Mouse (Mus musculus) limb, embryonic 10.5 days (tissue): ENCODE measurements at regions not wholly inside any gene's neighbourhood (a gene's known extent, or its start where the extent isn't known, plus 50 kb on each side); places are given as distances from the start of the nearest gene placed in this dataset.

ENCODE experiments used
- DNase-seq: peaks from one replicate; pipeline ENCODE4 v3.0.0-alpha.2; 2017; ENCODE audit warnings: low spot score
- H3K27ac ChIP-seq: fragments of 300-500 bp; sonication (generic); 2 replicates; pipeline ENCODE4 v1.5.1; 2016; ENCODE audit warnings: mild to moderate bottlenecking
- H3K27me3 ChIP-seq: fragments of 300-500 bp; sonication (generic); 2 replicates; pipeline ENCODE4 v1.6.1; 2016; ENCODE audit warnings: low read depth, mild to moderate bottlenecking; ENCODE audit not compliant: poor library complexity, severe bottlenecking
- H3K36me3 ChIP-seq: fragments of 300-500 bp; sonication (generic); 2 replicates; pipeline ENCODE4 v1.6.1; 2016; ENCODE audit warnings: mild to moderate bottlenecking, moderate library complexity
- H3K4me1 ChIP-seq: fragments of 300-500 bp; sonication (generic); 2 replicates; pipeline ENCODE4 v1.6.1; 2016
- H3K4me3 ChIP-seq: fragments of 300-500 bp; sonication (generic); 2 replicates; pipeline ENCODE4 v1.5.1; 2016; ENCODE audit warnings: mild to moderate bottlenecking, moderate library complexity
- H3K9me3 ChIP-seq: fragments of 300-500 bp; sonication (generic); replicated peaks from 2 replicates; pipeline ENCODE4 v1.6.1; 2016; ENCODE audit warnings: mild to moderate bottlenecking
- WGBS: fragments of 180-500 bp; shearing (Covaris S2); methylation state at CpG from one replicate; pipeline ENCODE4 v1.1.7; 2016; 5-methylcytosine and 5-hydroxymethylcytosine counted together

DNA sequence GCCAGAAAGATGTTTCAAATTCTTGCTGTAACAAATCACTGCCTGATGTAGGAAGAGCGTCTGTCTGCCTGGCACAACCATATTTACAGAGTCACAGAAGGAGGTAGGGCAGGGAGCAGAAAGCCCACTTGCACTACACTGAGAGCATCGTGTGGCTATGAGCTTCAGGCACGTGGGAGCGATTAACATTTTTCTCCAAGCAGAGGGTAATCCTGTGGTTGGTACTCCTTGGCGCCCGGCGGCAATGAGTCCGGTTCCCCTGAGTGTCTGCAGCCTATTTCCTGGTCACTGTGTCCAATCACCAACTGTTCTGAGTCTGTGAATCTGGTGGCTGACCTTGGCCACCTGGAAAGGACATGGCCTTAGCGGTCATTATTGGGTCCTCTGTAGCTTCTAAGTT lies 172.3 kb upstream of the Cops8 start:
- 77% methylated on average over 9 of the region's 9 CpGs for WGBS
- peak overlapping the region; percentile 70 for H3K27ac ChIP-seq

DNA sequence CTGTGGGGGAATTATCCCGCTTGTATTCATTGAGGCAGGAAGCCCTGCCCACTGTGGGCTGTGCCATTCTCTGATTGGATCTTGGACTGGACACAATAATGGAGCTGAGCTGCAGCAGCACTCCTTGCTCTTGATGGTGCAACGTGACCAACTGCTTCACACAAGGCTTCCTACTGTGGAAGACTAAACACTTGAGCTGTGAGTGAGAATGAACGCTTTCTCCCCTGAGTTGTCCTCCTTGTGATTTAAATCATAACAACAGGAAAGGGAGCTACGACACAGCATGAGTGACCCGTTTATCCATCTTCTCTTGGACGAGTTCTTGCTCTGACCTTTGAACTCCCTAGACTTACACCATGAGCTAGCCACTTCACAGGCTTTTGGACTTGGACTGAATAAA lies 171.0 kb upstream of the Cops8 start:
- Histone ChIP-seq H3K36me3 (no peaks in the 10 kb centered on the region), H3K27ac (no peak overlapping the region), H3K4me1 (peaks cover 52% of the 10 kb centered on the region), H3K27me3 (no peaks in the 10 kb centered on the region), H3K4me3 (no peak overlapping the region), H3K9me3 (no peaks in the 10 kb centered on the region)
- 70% methylated on average over 6 of the region's 6 CpGs for WGBS
- DNase-seq, result no peak

More for the DNA sequence above, 172.3 kb upstream of the Cops8 start:
- no peak overlapping the region for H3K4me3 ChIP-seq
- H3K27me3 ChIP-seq, result no peaks in the 10 kb centered on the region
- DNase-seq, result no peak
- no peaks in the 10 kb centered on the region for H3K36me3 ChIP-seq
- H3K9me3 ChIP-seq, result no peaks in the 10 kb centered on the region
- peaks cover 51% of the 10 kb centered on the region for H3K4me1 ChIP-seq

DNA sequence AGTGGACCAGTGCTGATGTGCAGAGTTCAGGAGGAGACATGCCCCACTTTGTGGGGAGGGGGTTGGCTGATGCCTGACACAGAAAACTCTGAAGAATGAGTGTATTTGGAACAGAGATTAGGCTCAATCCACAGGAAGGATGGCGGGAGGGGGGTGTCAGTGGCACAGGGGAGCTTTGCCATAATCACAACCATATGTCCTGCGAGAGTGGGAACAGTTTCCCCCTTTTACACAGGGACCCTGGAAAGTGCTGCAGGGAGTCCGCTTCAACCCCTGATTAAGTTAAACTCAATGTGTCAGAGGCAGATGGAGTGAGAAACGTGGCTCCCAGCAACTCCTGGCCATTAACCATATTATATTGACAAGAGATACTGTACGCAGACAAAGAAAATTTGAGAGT lies 168.9 kb upstream of the Cops8 start:
- H3K27me3 ChIP-seq, result no peaks in the 10 kb centered on the region
- 40% methylated on average over 5 of the region's 5 CpGs for WGBS
- no peaks in the 10 kb centered on the region for H3K9me3 ChIP-seq
- H3K27ac ChIP-seq, result peak overlapping the region; percentile 80
- DNase-seq, result no peak
- H3K4me3 ChIP-seq, result no peak overlapping the region
- H3K4me1 ChIP-seq, result peaks cover 48% of the 10 kb centered on the region
- no peaks in the 10 kb centered on the region for H3K36me3 ChIP-seq

DNA sequence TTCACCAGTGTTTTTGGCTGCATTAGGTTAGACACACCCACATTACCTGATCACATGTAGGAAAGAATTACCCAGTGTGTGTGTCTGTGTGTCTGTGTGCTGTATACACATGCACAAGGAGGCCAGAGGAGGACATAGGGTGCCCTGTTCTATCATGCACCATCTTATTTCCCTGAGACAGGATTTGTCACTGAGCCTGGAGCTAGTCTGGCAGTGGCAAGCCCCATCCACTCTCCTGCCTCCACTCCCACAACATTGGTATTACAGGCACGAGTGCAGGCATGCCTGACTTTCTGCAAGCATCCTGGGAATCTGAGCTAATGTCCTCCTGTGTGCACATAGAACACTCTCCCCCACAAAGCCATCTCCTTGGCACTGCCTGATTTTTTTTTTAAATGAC lies 162.1 kb upstream of the Cops8 start:
- H3K27ac ChIP-seq, result 0 out of 2 replicates have a peak overlapping the region, but pooled peaks have one; percentile 25
- DNase-seq, result no peak
- H3K36me3 ChIP-seq, result no peaks in the 10 kb centered on the region
- H3K4me3 ChIP-seq, result no peak overlapping the region
- H3K27me3 ChIP-seq, result peaks cover 21% of the 10 kb centered on the region; the same call in 1 of the 2 replicates
- H3K4me1 ChIP-seq, result peaks cover 52% of the 10 kb centered on the region
- H3K9me3 ChIP-seq, result no peaks in the 10 kb centered on the region
- WGBS, result 37% methylated on average over 1 of the region's 1 CpGs

DNA sequence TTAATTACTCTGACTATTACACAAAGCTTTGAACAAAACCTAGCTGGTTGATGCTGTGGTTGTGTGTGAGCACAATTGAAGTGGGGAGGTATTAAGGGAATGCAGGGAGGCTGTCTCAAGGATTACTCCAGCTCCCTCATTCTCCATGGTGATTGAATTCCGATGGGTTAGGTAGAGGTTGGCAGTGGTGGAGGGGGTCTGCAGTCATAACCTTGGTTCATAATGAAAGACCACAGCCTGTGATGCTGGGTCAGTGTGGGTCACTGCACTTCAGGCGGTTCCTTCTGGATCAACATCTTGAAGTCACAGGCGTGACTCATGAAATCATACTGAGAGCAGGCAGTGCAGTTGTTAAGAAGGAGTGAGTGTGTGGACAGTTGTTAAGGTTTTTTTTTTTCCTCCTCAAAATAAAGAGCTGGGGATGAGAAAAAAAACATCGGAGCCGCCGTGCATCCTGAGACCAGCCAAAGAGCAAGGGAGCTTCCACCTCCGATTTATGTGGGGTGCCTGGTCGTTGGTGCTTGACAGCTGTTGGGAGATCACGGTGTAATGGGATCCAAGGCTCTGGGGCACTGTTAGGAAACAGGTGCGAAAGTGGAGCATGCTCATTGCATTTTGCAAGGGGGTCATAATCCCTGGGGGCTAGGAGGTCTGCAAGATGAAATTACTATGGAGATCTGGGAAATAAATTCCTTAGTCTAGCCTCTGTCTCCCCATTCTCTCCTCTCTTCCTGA lies 161.5 kb upstream of the Cops8 start:
- Histone ChIP-seq H3K27me3 (peaks cover 21% of the 10 kb centered on the region; the same call in 1 of the 2 replicates), H3K4me1 (peaks cover 52% of the 10 kb centered on the region), H3K9me3 (no peaks in the 10 kb centered on the region), H3K36me3 (no peaks in the 10 kb centered on the region), H3K4me3 (no peak overlapping the region), H3K27ac (peak overlapping the region; percentile 6; the same call in 1 of the 2 replicates)
- WGBS, result 55% methylated on average over 10 of the region's 10 CpGs
- no peak for DNase-seq

DNA sequence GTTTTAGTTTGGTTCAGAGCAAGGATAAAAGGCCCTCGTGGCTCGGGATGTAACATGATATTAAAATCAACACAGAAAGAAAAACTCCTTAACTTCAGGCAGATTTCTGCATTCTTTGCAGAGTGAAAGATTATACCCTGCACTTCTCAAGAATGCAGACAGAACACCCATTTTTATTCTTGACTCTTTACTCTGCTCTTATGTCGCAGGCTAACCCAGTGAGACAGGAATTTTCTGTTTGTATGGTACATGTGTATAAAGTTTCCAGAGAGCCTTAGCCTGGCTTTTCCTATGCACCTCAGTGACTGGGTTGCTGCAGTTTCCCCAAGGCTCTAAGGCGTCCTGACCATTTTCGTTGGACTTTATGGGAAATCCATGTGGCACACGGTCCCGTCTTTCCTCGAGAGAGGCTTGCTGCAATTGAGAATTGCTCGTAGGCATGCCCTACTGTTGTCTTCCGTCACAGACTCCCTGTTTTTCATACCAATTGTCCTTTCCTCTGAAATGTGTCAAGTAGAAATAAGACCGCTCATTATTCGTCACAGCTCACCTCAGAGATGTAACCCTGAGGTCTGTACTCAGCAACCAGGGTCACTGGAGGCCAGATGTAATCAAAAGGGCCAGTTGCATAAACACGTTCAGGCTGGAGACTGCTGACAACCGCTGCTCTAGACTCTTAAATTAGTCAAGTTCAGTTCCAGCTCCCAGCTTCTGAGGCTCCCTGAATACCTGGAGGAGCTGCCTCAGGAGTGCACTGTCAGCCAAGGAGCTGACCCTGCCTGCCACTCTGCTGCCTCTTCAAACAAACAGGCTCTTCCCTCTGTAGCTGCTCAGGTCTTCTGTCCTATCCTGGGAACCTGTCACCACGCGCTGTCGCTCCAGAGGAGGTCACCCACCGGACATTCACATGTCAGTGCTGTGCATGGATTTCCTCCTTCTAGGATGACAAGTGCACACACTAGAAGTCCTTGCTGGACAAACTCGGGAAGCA lies 160.2 kb upstream of the Cops8 start:
- H3K4me1 ChIP-seq, result peaks cover 52% of the 10 kb centered on the region
- WGBS, result 49% methylated on average over 19 of the region's 19 CpGs
- H3K36me3 ChIP-seq, result no peaks in the 10 kb centered on the region
- peaks cover 21% of the 10 kb centered on the region; the same call in 1 of the 2 replicates for H3K27me3 ChIP-seq
- no peak overlapping the region for H3K4me3 ChIP-seq
- DNase-seq, result no peak
- H3K27ac ChIP-seq, result peak overlapping the region; percentile 67
- H3K9me3 ChIP-seq, result no peaks in the 10 kb centered on the region

DNA sequence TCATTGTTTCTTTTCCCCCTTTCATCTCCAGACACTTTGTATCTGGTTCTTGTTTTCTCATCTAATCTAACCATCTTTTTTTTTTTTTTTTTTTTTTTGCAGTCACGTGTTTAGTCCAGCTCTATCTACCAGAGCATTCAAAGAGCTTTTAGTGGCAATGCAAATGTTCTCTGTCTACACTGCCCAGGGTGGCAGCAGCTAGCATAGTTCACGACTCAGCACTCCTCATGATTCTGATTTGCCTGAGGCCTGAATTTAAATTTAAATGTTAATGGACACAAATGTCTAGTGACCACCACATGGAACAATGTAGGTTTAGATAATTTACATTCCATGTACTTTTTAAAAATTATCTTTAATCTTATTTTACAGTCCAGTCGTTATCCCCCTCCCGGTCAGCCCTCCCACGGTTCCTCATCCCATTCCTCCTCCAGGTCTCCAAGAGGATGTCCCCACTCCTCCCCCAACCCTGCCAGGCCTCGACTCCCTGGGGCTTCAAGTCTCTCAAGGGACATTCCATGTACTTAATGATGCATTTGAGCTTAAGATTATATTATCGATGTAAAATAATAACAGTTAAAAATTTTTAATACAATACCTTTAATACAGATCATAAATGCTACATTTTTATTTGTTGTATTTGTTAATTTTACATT lies 153.1 kb upstream of the Cops8 start:
- WGBS, result 63% methylated on average over 7 of the region's 7 CpGs

DNA sequence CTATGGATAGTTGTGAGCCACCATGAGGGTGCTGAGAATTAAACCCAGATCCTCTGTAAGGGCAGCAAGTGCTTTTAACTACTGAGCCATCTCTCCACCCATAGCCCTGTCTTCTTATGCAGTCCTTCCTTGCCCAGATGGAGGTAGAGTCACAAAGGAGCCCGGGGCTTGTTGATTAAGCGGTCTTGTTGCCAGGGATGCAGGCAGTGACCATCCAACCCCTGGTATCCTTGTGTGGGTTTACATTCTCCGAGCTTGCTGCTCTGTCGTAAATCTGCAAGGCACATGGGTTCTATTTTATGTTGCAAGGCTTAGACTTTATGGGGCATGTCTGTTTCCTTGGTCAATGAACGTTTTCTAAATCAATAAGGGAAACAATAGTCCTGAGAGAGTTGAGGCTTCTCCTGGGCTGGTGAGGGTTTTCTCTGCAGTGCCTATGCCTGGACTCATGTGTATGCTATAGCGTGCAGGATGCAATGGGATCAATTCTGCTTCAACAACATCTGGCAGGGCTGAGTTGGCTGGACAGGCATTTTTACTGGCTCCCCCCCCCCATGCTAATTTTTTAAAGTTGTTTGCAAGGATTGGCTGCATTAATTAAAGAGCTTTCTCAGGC lies 150.7 kb upstream of the Cops8 start:
- Histone ChIP-seq H3K27me3 (no peaks in the 10 kb centered on the region), H3K4me1 (peaks cover 24% of the 10 kb centered on the region), H3K4me3 (no peak overlapping the region), H3K27ac (peak overlapping the region; percentile 72; the same call in 1 of the 2 replicates), H3K9me3 (no peaks in the 10 kb centered on the region), H3K36me3 (no peaks in the 10 kb centered on the region)
- DNase-seq, result no peak
- 59% methylated on average over 6 of the region's 6 CpGs for WGBS

More for the DNA sequence above, 153.1 kb upstream of the Cops8 start:
- Histone ChIP-seq H3K27ac (no peak overlapping the region), H3K9me3 (no peaks in the 10 kb centered on the region), H3K4me3 (no peak overlapping the region), H3K36me3 (no peaks in the 10 kb centered on the region), H3K27me3 (0 out of 2 replicates have a peak, but pooled peaks cover 5% of the 10 kb centered on the region), H3K4me1 (peaks cover 26% of the 10 kb centered on the region)
- no peak for DNase-seq

DNA sequence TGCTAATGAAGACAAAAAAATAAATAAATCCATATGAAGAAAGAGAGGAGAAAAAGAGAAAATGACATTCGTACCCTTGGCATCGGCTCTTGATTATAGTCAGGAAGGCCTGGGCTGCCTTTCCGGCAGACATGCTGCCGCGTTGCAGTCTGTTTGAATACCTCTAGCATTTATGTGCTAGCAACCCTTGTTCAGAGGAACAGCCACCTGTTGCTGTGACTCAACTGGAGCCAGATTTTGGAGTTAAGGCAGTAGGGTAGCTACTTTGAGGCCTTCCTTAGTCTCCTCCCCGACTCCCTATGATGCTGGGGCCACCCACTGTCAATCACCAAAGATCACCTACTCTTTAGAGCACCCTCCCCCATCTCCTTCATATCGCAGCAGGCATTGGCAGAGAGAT lies 148.5 kb upstream of the Cops8 start:
- H3K27me3 ChIP-seq, result no peaks in the 10 kb centered on the region; the same call in 1 of the 2 replicates
- no peaks in the 10 kb centered on the region for H3K36me3 ChIP-seq
- DNase-seq, result no peak
- no peaks in the 10 kb centered on the region for H3K9me3 ChIP-seq
- WGBS, result 80% methylated on average over 7 of the region's 7 CpGs
- H3K27ac ChIP-seq, result no peak overlapping the region
- no peak overlapping the region for H3K4me3 ChIP-seq
- peaks cover 36% of the 10 kb centered on the region for H3K4me1 ChIP-seq

DNA sequence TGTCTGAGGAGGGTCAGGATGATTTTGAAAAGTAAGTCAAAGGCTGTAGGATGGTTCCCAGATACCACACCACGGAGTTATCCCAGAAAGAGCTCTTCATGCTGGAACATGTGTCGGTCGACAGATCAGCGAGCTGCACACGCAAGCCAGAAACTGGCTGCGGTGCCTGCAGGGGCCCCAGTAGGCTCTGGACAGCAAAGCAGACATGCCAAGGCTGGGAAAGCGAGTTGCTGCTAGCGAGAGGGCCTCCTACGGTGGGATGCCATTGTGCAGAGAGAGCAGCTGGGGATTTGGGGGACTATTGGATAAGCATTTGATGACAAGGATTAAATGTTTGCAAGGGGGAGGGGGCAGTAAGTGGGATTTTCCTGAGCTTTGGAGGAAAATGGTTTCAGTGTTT lies 145.4 kb upstream of the Cops8 start:
- Histone ChIP-seq H3K9me3 (no peaks in the 10 kb centered on the region), H3K4me3 (no peak overlapping the region), H3K36me3 (no peaks in the 10 kb centered on the region), H3K4me1 (peaks cover 26% of the 10 kb centered on the region), H3K27me3 (peaks cover 5% of the 10 kb centered on the region; the same call in 1 of the 2 replicates), H3K27ac (no peak overlapping the region)
- WGBS, result 30% methylated on average over 9 of the region's 9 CpGs
- DNase-seq, result no peak

DNA sequence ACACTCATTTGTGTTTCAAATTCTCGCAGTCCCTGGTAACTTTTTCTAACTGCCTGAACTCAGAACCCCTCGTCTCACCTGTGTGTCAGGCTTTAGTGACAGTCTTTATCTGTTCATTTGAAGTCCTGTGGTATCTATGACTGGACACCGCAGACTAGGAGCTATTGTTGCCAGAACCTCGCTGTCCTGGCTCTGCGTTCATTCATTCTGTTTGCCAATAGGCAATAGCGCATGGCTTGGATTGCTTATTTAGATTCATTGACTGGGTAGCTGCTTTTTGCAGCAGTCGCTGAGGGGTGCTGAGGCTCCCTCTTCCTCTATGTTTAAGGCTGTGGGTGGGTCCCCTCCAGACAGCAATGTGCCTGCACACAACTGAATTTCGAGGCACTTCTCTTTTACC lies 144.6 kb upstream of the Cops8 start:
- Histone ChIP-seq H3K27me3 (peaks cover 5% of the 10 kb centered on the region; the same call in 1 of the 2 replicates), H3K36me3 (no peaks in the 10 kb centered on the region), H3K4me3 (no peak overlapping the region), H3K27ac (no peak overlapping the region), H3K4me1 (peaks cover 23% of the 10 kb centered on the region), H3K9me3 (no peaks in the 10 kb centered on the region)
- WGBS, result 85% methylated on average over 8 of the region's 8 CpGs
- DNase-seq, result no peak

DNA sequence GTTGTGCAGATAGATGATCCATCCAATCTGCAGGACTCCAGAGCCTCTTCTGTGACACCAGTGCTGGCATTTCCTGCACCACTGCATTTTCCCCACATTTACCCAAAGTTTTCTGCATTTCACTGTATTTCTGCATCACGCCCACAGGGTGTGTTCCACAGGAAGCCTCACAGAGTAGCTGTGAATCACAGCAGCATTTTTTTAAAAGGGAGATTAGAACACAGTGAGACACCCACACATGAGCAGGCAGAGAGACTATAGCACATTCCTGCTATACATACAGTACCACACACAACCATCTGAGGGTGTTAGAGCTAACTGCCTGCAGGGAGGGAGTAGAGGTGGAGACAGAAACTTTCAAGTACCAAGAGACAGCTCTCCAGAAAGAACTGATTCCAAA lies 141.1 kb upstream of the Cops8 start:
- Histone ChIP-seq H3K27me3 (peaks cover 5% of the 10 kb centered on the region; the same call in 1 of the 2 replicates), H3K27ac (no peak overlapping the region), H3K36me3 (no peaks in the 10 kb centered on the region), H3K9me3 (no peaks in the 10 kb centered on the region), H3K4me3 (no peak overlapping the region), H3K4me1 (peaks cover 25% of the 10 kb centered on the region)
- DNase-seq, result no peak
- WGBS, result 100% methylated on average over 1 of the region's 1 CpGs
